Mouse (Mus musculus) kidney, postnatal 14 days (tissue): Measurements from ENCODE around the gene Cdkal1.

Experiments used
- DNase-seq: peaks from one replicate; pipeline ENCODE4 v3.0.0; 2022; ENCODE audit warnings: mixed read lengths

Gene Cdkal1

DNA sequence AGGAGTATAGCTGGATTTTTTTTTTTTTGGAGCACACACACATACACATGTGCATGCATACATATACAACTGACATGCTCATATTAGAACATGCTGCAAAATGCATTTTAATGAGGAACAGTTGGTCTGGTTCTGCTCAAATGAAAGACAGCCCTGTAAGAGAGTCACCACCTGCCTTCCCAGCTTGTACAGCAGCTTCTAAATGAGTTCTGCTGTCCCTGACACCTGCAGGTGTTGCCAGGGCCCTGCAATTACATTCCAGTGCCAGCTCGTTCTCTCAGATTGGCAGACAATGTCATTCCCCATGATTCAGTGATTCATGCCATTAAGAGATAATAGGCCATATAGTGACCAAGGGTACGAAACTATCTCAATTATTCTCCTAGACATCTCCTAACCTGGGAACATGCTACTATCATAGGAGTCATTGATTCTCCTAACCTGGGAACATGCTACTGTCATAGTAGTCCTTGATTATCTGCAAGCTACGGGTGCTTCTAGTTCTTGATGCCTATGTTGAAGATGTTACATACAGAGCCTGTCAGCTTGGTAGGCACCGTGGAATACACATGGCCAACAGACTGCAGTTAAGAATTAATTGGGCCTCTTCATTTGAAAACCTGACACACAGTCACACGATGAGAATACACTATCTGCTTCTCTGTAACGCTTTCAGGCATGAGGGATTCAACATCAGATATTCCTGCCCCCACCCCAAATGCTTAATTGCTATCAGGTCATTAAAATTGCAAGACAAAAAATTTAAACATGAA, 522.6 kb downstream of the Cdkal1 start:
- no peak for DNase-seq

DNA sequence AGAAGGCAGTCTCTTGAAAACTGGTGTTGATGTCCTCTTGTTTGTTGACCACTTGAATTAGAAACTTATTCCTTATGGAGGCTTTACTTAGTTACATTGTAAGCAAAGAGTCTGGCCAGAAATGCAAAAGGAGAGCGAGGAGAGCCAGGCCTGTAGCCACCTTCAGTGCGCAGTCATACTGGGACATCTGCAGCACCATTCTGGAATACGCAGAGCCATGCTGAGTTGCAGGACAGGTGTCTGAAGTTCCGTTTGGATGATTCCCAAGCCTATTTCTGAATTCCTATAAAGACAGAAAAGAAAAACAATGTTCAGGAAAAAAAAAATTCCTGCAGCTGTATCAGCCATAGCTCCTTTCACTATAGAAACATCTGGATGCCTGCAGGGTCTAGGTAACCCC, 529.5 kb downstream of the Cdkal1 start:
- DNase-seq: no peak

DNA sequence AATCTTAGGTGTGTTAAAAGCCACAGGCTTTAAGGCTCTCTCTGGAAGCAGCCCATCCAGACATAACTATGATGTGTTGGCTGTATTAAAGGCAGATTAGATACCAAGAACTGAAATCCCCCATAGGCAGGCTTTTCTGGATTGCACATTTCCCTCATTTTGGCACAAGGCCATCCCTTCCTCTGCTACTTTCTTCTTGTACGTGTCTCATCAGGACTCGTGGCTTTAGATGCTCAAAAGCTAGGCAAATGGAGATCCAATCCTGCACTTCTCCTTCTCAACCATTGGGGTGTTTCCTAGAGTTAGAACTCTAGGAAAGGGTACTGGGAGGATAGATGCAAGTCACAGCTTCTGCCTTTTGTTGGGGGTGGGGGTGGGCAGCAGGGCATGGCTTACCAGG, 535.1 kb downstream of the Cdkal1 start:
- no peak for DNase-seq

DNA sequence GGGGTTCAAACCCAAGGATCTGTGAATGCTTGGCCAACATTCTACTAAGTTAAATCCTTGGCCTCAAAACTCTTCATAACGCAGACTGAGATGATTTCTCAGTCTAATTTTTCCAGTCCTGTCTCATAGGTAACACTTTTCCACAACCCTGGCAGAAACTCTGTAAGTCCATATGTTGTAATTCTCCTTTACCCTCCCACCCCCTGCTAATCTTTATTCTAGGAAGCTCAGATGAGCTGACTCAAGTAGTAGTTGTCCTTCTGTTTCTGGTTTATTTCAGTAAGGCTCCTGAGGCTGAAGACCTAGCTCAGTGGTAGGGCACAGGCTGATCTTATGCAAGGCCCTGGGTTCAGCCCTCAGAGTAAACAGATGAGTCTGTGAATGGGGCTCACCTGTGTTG, 537.8 kb downstream of the Cdkal1 start:
- DNase-seq: no peak

DNA sequence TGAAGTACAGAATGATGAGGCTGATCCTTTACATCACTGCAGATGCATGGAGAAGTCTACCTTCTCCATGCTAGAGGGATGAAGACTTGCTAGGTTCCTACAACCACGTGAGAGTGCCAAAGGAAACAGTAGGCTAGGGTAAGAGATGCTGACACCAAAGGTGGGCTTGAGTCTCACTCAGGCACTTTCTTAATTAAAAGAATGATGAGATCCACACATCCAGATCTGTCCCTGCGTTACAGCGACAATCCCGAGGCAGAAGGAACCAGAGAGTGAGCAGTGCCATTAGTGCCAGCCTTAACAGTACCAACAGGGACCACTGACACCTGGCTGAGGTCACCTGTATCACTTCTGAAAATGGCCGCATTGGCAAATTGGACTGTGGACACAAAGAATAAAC, 539.2 kb downstream of the Cdkal1 start:
- no peak for DNase-seq

DNA sequence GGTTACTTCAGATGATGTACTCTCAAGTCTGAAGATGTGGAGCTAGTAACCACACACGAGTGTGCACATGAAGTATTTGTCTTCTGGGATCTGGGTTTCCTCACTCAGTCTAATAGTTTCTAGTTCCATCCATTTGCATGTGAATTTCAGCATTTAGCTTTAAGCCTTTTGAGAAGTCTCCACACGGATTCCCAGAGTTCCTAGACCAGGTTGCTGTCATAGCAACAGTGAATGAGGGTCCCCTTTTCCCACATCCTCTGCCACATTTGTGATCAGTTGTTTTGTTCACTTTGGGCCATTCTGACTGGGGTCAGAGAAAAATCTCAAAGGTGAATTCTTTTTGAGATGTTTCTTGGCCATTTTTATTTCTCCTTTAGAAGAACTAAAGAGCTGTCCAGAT, 543.4 kb downstream of the Cdkal1 start:
- no peak for DNase-seq

DNA sequence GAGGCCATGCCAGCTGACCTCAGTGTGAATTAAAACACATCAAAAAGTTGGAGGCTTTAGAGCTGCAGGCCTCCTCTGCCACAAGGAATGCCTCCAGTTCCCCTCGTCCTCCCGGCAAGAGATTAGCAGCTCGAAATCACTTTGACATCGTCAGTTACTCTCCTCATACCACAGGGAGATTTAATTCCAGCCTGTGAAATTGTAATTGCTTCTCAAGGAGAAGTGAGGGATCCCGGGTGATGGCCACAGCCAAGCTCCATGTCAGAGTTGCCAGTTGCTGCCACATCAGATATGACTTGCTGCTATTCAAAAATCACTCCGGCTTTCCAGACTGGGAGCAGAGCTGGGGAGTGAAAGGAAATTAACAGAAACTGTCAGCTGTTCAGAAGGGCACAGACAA, 548.1 kb downstream of the Cdkal1 start:
- DNase-seq: no peak

DNA sequence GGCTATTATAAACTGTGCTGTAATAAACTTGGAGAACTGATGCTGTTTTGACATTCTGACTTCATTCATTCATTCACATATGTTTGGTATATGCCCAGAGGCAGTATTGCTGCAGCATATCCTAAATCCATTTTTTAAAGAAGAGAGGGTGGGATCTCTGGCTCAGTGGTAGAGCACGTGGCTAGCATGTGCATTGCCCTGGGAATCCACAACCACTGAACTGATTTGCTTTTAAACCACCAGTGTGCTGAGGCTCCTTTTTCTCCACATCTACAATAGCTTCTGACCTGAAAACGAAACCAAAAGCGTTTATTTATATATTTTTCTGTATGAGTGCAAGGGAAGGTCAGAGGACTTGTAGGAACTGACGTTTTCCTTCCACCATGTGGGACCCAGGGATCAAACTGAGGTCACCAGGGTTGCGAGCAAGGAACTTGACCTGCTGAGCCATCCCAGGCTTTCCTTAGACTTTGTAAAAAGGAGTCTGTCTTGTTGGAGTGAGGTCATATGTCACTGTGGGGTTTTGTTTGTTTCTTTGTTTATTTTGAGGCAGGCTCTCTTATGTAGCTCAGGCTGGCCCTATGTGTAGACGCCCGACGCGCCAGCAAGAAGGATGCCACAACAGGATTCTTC, 562.8 kb downstream of the Cdkal1 start:
- peak; percentile 17 for DNase-seq

DNA sequence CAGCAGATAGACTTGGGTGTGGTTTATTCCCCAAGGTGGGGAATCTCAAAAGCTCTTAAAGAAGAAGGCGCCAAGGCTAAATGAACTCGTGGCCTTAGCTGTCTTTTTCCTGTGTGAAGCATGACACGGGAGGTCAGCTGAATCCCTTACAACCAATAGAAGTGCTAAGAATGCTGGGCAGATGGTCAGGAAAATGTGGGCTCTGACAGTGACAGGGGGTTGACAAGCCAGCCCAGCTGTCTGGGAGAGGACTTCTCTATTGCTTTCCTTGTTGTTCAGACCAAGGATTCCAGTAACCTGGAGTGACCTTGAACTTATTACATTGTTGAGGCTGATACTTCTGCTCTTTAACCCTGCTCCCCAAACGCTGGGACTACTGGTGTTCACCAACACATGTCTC, 564.9 kb downstream of the Cdkal1 start:
- DNase-seq: no peak

DNA sequence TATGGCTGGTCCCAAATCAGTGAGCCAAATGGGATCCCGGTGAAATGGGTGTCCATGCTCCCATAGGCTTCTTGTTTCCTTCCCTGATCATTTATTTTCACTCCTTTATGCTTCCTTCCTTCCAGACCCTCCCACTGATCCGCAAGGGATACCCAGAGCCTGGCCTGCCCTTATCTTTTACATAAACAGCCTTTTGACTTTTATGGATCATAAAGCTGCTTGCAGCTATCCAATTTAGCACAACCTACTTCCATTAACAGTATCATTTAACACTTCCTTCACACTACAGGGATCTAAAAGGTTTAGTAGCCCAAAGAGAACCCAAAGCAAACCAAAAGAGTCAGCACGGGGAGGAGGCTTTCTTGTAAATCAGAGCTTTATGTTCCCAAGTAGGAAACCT, 570.4 kb downstream of the Cdkal1 start:
- DNase-seq: no peak

DNA sequence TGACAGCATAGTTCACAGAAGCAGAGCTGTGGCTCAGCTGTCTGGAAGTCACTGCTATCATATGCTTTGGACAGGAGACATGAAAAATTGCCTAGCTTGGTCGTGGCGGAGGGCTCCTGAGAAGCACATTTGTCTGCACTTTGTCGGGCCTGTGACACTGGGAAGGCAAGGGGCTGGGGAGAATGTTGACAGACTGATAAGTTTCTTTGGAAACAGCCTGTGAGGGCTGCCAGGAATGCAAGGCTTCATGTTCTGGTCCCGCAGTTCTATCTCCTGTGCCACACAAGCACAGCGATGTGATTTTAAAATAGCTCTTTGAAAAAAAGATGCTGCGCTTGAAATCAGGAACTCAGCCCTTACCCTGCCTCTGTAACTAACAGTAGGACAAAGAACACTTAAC, 573.9 kb downstream of the Cdkal1 start:
- no peak for DNase-seq

DNA sequence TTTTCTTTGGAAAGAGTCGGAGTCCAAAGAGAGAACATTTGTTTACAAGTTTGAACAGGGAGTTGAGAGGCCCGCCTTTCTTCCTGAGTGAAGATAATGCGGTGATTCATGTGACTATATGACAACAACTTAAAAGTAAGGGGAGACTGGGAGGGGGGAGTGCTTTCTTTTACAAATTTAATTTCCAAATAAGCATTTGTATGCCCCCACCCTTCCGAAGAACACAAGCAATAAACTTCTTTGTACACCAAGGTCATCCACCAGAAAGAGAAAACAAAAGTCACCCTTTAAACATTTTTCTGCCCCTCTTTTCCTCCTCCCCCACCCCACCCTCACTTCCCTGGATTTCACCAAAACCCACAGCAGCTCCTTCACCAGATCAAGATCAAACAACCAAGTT, 577.3 kb downstream of the Cdkal1 start:
- no peak for DNase-seq

DNA sequence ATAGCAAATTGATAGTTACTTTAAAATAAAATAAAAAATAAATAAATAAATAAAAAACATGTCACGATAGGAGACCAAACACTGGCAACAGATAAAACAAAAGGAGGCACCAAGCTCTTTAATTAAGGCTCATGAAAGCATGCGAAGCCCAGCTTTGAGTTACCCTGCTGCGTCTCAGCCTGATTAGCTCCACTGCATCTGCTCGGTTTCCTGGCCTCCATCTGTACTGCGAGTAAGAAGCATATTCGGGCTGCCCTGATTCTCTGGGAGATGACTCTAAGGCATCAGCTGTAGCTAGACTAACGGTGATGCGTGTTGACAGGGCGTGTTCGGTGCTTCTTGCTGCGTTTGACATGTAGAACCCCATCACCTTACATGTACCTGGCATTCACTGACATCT, 581.2 kb downstream of the Cdkal1 start:
- DNase-seq: no peak

DNA sequence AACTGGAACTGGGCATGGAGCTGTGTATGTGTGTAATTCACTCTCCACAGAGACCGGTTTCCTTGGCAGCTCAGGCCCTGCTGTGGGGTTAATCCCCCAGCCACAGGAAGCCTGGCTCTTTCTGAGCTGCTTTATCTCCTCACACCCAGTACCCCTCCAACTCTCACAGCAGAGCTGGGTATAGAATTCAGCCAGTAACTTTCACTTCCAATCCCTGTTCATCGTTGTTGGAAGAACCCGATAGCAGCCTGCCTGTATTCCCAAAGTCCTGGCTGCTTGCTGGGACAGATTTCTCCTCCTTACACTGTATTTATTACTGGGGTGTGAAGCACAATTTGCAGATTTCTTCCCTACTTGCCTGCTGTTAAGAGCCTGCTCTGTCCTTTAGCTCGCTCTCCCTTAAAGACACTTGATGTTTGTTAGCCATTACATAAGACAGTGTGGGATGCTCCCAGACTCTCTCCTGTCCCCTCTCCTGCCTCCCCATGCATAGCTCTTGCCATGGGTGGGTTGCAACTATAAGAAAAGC, 581.7 kb downstream of the Cdkal1 start:
- no peak for DNase-seq

DNA sequence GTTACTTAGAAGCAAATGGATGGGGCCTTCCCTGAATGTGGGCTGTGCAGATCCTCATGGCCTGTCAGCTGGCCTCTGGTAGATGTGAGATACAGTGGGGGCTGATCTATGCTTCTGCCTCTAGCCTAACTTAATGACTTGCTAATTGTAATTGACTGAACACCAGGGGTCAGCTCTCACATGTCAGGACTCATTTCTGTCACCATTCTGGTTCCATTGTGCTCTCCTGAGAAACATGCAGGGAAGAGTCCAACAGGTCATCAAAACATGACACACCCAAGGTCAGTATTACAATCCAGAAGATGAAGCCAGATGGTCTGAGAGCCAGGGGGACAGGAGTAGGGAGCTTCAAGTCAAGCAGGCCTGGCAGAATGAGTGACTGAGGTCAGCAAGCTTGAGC, 584.0 kb downstream of the Cdkal1 start:
- DNase-seq: no peak

DNA sequence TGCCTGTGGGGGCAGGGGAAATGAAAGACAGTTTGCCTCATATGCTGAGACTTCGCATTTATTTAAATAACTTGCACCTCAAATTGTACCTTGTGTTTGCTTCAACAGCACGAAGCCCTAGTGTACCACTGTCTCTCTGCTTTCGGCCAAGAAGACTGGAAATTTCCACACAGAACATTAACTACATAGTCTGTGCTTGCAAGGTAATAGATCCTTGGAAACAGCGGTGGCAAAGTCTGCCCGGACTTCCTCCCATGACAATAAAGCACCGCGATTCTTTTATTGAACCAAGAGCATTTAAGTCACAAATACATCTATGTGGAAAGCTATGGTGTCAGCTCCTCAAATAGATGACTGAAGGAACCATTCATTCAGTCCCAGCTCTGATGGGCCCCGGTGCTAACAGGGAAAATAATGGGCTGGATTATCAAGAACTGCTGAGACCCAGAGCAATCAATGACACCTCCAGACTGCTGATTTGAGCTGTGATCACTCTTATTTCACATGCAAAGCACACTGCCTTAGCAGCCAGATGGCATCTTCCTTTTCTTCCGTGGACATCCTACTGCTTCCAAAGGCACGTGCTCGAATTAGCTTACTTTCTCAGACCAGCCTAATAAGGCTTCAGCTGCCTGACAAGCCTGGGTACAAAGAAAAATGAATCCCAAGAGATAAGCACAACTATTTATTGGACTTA, 591.3 kb downstream of the Cdkal1 start:
- no peak for DNase-seq

DNA sequence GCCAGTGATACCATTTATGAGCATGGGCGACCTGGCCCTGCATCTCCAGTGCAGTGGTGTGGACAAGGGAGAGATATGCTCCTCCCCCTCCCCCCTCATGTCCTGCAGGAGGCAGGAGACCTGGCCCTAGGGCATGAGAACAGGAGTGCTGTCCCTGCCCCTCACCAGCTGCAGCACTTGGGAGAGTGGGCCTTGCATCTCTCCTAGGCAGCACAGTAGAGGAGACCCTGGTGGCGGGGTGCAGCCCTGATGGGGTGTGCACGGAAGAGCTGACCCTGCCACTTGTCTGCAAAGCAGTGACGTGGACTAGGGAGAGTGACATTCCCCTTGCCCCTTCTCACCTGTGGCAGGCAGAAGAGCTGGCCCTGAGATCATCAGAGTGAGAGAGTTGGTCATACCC, 593.3 kb downstream of the Cdkal1 start:
- DNase-seq: no peak

DNA sequence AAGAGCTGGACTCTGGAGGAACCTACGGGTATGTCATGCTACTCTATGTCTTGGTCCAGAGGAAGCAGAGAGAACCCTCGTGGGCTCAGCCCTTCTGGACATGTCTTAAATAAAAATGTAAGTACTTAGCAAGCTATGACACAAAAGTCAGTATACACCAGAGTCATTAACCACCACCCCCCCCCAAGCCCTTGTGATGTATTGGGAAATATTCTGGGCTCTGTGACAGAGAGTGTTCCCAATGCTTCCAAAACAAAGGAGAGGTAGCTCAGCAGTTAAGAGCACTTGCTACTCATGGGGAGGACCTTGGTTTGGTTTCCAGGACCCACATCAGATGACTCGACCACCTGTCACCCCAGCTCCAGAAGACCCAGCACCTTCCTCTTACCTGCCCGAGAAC, 606.9 kb downstream of the Cdkal1 start:
- DNase-seq: no peak

DNA sequence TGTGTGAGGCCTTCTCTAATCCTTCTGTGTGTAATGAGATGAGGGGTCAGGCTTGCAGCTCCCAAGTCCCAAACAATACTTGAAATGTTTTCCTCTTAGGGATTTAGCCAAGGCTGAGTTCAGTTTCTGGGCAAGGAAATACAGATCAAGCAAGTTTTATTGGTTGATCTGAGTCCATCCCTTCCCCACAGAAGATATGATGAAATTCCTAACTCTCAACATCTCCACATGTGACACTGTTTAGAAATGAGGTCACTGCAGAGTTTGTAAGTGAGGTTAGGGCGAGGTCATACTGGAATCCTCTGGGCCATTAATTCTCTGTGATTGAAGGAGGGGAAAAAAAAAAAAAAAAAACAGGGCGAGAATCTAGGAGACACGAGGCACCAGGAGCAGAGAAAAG, 607.7 kb downstream of the Cdkal1 start:
- no peak for DNase-seq

DNA sequence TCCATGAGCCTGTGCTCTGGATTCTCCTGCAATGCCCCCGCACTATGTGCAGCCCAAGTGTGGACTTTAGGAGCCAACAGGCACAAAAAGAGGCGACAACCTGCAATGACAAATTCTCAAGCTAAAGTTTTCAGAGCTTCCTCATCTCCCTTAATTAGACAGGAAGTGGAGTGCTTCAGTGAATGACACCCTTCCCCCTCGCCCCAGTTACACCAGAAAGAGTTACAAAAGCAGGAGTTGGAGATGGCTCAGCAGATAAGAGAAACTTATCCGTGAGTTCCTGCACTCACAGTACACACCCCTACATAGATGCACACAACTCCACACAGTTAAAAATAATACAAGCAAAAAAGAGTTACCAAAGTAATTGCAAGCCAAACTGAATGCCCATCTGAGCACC, 620.4 kb downstream of the Cdkal1 start:
- no peak for DNase-seq

DNA sequence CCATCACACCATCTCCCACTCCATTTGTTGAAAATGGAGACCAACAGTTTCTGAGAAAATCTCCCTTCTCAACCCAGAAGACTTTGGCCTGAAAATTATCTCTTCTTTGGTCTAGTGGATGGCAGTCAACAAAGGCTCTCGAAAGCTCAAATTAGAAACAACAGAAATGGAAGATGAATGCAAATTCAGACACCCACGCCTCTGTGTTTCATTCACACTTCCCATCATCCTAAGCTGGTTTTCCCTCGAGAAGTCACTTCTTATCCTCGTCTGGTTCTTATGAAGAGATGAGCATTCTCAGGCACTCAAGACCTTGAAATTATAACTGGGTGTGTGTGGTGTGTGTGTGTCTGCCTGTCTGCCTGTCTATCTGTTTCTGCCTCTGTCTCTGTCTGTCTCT, 621.0 kb downstream of the Cdkal1 start:
- no peak for DNase-seq

DNA sequence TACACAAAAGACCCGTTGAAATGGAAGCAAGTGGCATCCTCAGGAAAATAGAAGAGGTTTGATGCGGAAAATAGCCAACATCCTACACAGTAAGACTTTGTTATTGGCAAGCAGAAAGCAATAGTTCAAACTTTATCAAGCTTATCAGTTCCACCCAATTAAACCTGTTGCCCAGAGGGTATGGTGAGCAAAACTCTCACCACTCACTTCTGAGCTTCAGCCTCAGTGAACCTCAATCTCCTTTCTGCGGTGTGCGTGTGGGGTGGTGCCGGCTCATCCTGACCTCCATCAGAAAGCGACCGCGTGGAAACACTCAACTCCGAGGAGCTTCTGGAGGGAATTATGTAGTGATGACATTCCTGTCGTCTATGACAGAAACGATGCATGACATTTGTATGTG, 621.5 kb downstream of the Cdkal1 start:
- DNase-seq: no peak

DNA sequence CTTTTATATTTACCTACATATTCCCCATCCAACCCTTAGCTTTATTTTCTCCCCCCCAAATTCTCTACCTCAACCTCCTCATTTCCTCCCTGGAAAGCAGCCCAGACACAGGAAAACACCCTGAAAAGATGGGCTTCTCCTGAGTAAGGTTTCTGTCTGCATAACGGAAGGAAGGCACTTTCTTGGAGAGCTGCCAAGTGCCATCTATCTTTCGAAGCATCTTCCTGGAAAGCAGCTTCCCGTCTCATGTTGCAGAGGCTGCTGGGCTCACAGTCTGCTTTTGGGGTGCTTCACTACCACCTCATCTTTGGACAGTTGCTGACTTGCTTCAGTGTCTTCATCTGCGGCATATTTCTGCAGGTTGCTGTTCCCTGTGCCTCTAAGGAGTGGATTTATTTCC, 622.8 kb downstream of the Cdkal1 start:
- DNase-seq: peak; percentile 70

DNA sequence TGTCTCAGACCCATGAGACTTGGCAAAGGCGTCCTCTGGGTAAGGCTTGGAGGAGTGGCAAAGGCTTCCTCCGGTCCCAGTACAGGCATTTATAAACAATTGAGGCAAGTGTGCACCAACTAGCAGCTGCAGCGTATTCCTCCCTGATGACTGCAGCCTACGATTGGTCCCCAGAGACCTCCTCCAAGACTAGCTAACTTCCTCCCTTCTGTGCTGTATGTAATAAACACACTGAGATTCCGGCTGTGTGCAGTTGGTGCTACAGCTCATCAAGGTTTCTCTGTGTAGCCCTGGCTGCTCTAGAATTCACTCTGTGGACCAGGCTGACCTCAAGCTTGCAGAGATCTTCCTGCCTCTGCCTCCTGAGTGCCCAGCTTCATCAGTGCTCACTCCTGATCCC, 630.7 kb downstream of the Cdkal1 start:
- no peak for DNase-seq
